21 mouse cellular contexts compared by ENCODE assay signal in genomic region chr9:116657141-116657540, GRCm38 (mm10).
DNase-seq lines count a peak whose midpoint lies in the region; ATAC-seq lines count a peak whose summit lies in the region.
"Had no signal": no experiment of that assay in that cellular context is flagged by ENCODE, and none has a peak within 500 bp of the region (broad histone marks: within the 10 kb centered on the region; RNA-seq: fewer than 3 reads in every experiment).

No protein-coding gene starts in this region.

- H3K4me2 ChIP-seq in intestine, embryonic 14.5 days (ENCODE audit: low read length): no peak overlapping the region
- no peak overlapping the region for H3K4me2 ChIP-seq in intestine, embryonic 15.5 days (replicated peaks)

- no peak overlapping the region for H3K4me3 ChIP-seq in heart, embryonic 10.5 days
- no peak overlapping the region for H3K4me3 ChIP-seq in intestine, embryonic 14.5 days (ENCODE audit: low read depth, low read length)
- no peak overlapping the region for H3K4me3 ChIP-seq in intestine, embryonic 15.5 days (replicated peaks)

- no peak overlapping the region for H3K27ac ChIP-seq in heart, embryonic 10.5 days
- H3K27ac ChIP-seq in intestine, embryonic 14.5 days (ENCODE audit: low read depth): no peak overlapping the region
- H3K27ac ChIP-seq in intestine, embryonic 15.5 days: no peak overlapping the region

- intact Hi-C loops in heart, postnatal 36 days (cut with DNase I): no loop called here

- no peaks in the 10 kb centered on the region for H3K27me3 ChIP-seq in heart, embryonic 10.5 days (ENCODE audit: insufficient read depth, poor library complexity, severe bottlenecking)
- H3K27me3 ChIP-seq in intestine, embryonic 14.5 days (replicated peaks; ENCODE audit: control insufficient read depth, insufficient read depth, low read length): no peaks in the 10 kb centered on the region
- no peaks in the 10 kb centered on the region for H3K27me3 ChIP-seq in intestine, embryonic 15.5 days (replicated peaks)
- H3K27me3 ChIP-seq: CH12.LX, Patski had no signal

- peak; percentile 71 for DNase-seq in heart, adult 11 months
- DNase-seq in heart, postnatal 4 days: no peak
- peak; percentile 56 for DNase-seq in heart, embryonic 10.5 days (ENCODE audit: low spot score)
- DNase-seq in heart, postnatal 36 days: no peak
- DNase-seq in intestine, embryonic 14.5 days (ENCODE audit: low spot score): peak; percentile 43
- DNase-seq: adrenal gland, adult 2 months; adrenal gland, adult 8-10 months; adrenal gland, postnatal 10 days; adrenal gland, postnatal 14 days; adrenal gland, postnatal 25 days; adrenal gland, postnatal 36 days; B cell, adult 2 months; cerebellum, adult 11 months; cerebellum, adult 11-12 months; cerebellum, adult 18-20 months had no signal

- no peak for ATAC-seq in intestine, embryonic 14.5 days (replicated peaks; ENCODE audit: low FRiP score, low TSS enrichment, low read depth)
- ATAC-seq in intestine, embryonic 15.5 days: no peak
- ATAC-seq: activated CD4-positive, CD25-positive, alpha-beta regulatory T cell, adult 4 months; CD4-positive, CD25-positive, alpha-beta regulatory T cell, adult 4 months; Patski had no signal

- WGBS in heart, embryonic 10.5 days: 90% methylated on average over 2 of the region's 2 CpGs
- WGBS in intestine, embryonic 14.5 days: 78% methylated on average over 2 of the region's 2 CpGs
- WGBS in intestine, embryonic 15.5 days: 69% methylated on average over 2 of the region's 2 CpGs

- H3K9me3 ChIP-seq in heart, embryonic 10.5 days: no peaks in the 10 kb centered on the region
- no peaks in the 10 kb centered on the region for H3K9me3 ChIP-seq in intestine, embryonic 14.5 days (ENCODE audit: control insufficient read depth, low read length)
- no peaks in the 10 kb centered on the region for H3K9me3 ChIP-seq in intestine, embryonic 15.5 days

- H3K4me1 ChIP-seq in heart, embryonic 10.5 days: no peaks in the 10 kb centered on the region
- no peaks in the 10 kb centered on the region for H3K4me1 ChIP-seq in intestine, embryonic 14.5 days (replicated peaks; ENCODE audit: control insufficient read depth, insufficient read depth, low read length)
- no peaks in the 10 kb centered on the region for H3K4me1 ChIP-seq in intestine, embryonic 15.5 days (replicated peaks)

- no peak overlapping the region for H3K9ac ChIP-seq in intestine, embryonic 14.5 days (ENCODE audit: low read length)
- no peak overlapping the region for H3K9ac ChIP-seq in intestine, embryonic 15.5 days

- H3K36me3 ChIP-seq in heart, embryonic 10.5 days: no peaks in the 10 kb centered on the region
- H3K36me3 ChIP-seq in intestine, embryonic 14.5 days (ENCODE audit: control insufficient read depth, insufficient read depth, low read length): no peaks in the 10 kb centered on the region
- no peaks in the 10 kb centered on the region for H3K36me3 ChIP-seq in intestine, embryonic 15.5 days
- H3K36me3 ChIP-seq: G1E had no signal

Comparison
In these comparisons a context has a peak if more than half of its experiments do, and no peak if none do; other contexts are left out.
1. DNase-seq: peak in heart, adult 11 months (single experiment), heart, embryonic 10.5 days (single experiment) and intestine, embryonic 14.5 days (single experiment); none in heart, postnatal 4 days (single experiment) and heart, postnatal 36 days (0 of 2).